Mouse (Mus musculus) testis, adult 2 months (tissue): Measurements from ENCODE around the gene Mvb12b. TPM values are rescaled to one million over a fixed set of nuclear protein-coding genes. Genes with fewer than 3 reads are reported as not detected.

Experiments used
- H3K27ac ChIP-seq: fragments of 200-500 bp; 2 replicates; pipeline ENCODE4 v1.5.1; 2012; ENCODE audit warnings: low read depth, low read length; ENCODE audit not compliant: control insufficient read depth, insufficient read depth
- H3K27me3 ChIP-seq: fragments of 200-500 bp; 2 replicates; pipeline ENCODE4 v1.6.1; 2012; ENCODE audit warnings: mild to moderate bottlenecking, low read length, moderate library complexity; ENCODE audit not compliant: control insufficient read depth, insufficient read depth
- H3K36me3 ChIP-seq: fragments of 200-500 bp; 2 replicates; pipeline ENCODE4 v1.6.1; 2012; ENCODE audit warnings: mild to moderate bottlenecking, low read length; ENCODE audit not compliant: control insufficient read depth, insufficient read depth
- H3K4me1 ChIP-seq: fragments of 200-500 bp; 2 replicates; pipeline ENCODE4 v1.6.1; 2012; ENCODE audit warnings: low read length; ENCODE audit not compliant: control insufficient read depth, insufficient read depth
- H3K4me3 ChIP-seq: fragments of 200-500 bp; 2 replicates; pipeline ENCODE4 v1.5.1; 2012; ENCODE audit warnings: low read depth, mild to moderate bottlenecking, low read length, moderate library complexity, mixed read lengths; ENCODE audit not compliant: control insufficient read depth
- CTCF ChIP-seq: fragments of 200-500 bp; IDR thresholded peaks from 2 replicates; pipeline ENCODE4 v1.5.1; 2012; ENCODE audit warnings: low read depth, mild to moderate bottlenecking, inconsistent platforms, low read length, moderate library complexity; ENCODE audit not compliant: control insufficient read depth, insufficient read depth, insufficient replicate concordance
- POLR2A ChIP-seq: fragments of 200-500 bp; IDR thresholded peaks from 2 replicates; pipeline ENCODE4 v1.6.1; 2012; ENCODE audit warnings: low read depth, mild to moderate bottlenecking, inconsistent platforms, low read length, moderate library complexity; ENCODE audit not compliant: control insufficient read depth
- polyA plus RNA-seq: library from polyadenylated mRNA; depleted of rRNA; stranded (reverse); fragments of >200 nt; gene quantifications from 2 replicates; pipeline ENCODE4 v1.2.3, GENCODE M21; 2012

The Mvb12b gene
- polyA plus RNA-seq, 1 experiment = 2.0 TPM

GRCm38 (mm10) chr2:33719339-33720066 is 168.2 kb downstream of the Mvb12b start:
- TF ChIP-seq POLR2A = no peak
- TF ChIP-seq CTCF = no peak
- Histone ChIP-seq H3K27ac (no peak overlapping the region), H3K27me3 (no peaks in the 10 kb centered on the region), H3K36me3 (no peaks in the 10 kb centered on the region), H3K4me3 (no peak overlapping the region), H3K4me1 (peaks cover 4% of the 10 kb centered on the region; the same call in 1 of the 2 replicates)

- Histone ChIP-seq H3K27ac (no peak overlapping the region), H3K27me3 (no peaks in the 10 kb centered on the region), H3K36me3 (no peaks in the 10 kb centered on the region), H3K4me3 (no peak overlapping the region), H3K4me1 (peaks cover 4% of the 10 kb centered on the region; the same call in 1 of the 2 replicates)
- TF ChIP-seq CTCF (no peak), POLR2A (no peak)
Observed at GRCm38 (mm10) chr2:33718561-33718960, 169.2 kb downstream of the Mvb12b start.

- H3K4me1 ChIP-seq = peaks cover 4% of the 10 kb centered on the region; the same call in 1 of the 2 replicates
- H3K27me3 ChIP-seq = no peaks in the 10 kb centered on the region
- peak overlapping the region; percentile 14 for H3K4me3 ChIP-seq
- H3K27ac ChIP-seq = no peak overlapping the region
- TF ChIP-seq CTCF = no peak
- no peak for TF ChIP-seq POLR2A
- no peaks in the 10 kb centered on the region for H3K36me3 ChIP-seq
Observed at GRCm38 (mm10) chr2:33717821-33718351, 169.9 kb downstream of the Mvb12b start.

GRCm38 (mm10) chr2:33717378-33717777 is 170.4 kb downstream of the Mvb12b start:
- no peak overlapping the region for H3K4me3 ChIP-seq

GRCm38 (mm10) chr2:33716878-33717277 is 170.9 kb downstream of the Mvb12b start:
- TF ChIP-seq CTCF (no peak), POLR2A (no peak)
- Histone ChIP-seq H3K4me1 (peaks cover 4% of the 10 kb centered on the region; the same call in 1 of the 2 replicates), H3K27me3 (no peaks in the 10 kb centered on the region), H3K4me3 (no peak overlapping the region), H3K36me3 (no peaks in the 10 kb centered on the region), H3K27ac (no peak overlapping the region)

More at GRCm38 (mm10) chr2:33717378-33717777, 170.4 kb downstream of the Mvb12b start:
- no peaks in the 10 kb centered on the region for H3K27me3 ChIP-seq
- H3K27ac ChIP-seq = no peak overlapping the region
- H3K4me1 ChIP-seq = peaks cover 4% of the 10 kb centered on the region; the same call in 1 of the 2 replicates
- TF ChIP-seq POLR2A (no peak), CTCF (no peak)
- no peaks in the 10 kb centered on the region for H3K36me3 ChIP-seq

- peaks cover 4% of the 10 kb centered on the region; the same call in 1 of the 2 replicates for H3K4me1 ChIP-seq
- no peaks in the 10 kb centered on the region for H3K36me3 ChIP-seq
- no peak overlapping the region for H3K4me3 ChIP-seq
- H3K27ac ChIP-seq = no peak overlapping the region
- TF ChIP-seq POLR2A = no peak
- no peak for TF ChIP-seq CTCF
- no peaks in the 10 kb centered on the region for H3K27me3 ChIP-seq
Observed at GRCm38 (mm10) chr2:33714932-33715331, 172.8 kb downstream of the Mvb12b start.

- TF ChIP-seq CTCF (no peak), POLR2A (no peak)
- Histone ChIP-seq H3K4me3 (no peak overlapping the region), H3K4me1 (peaks cover 4% of the 10 kb centered on the region; the same call in 1 of the 2 replicates), H3K27me3 (no peaks in the 10 kb centered on the region), H3K36me3 (no peaks in the 10 kb centered on the region), H3K27ac (no peak overlapping the region)
Observed at GRCm38 (mm10) chr2:33713580-33714260, 174.0 kb downstream of the Mvb12b start.
